Mouse (Mus musculus): Measurements from ENCODE around the gene Car2.

Car2 gene

DNA sequence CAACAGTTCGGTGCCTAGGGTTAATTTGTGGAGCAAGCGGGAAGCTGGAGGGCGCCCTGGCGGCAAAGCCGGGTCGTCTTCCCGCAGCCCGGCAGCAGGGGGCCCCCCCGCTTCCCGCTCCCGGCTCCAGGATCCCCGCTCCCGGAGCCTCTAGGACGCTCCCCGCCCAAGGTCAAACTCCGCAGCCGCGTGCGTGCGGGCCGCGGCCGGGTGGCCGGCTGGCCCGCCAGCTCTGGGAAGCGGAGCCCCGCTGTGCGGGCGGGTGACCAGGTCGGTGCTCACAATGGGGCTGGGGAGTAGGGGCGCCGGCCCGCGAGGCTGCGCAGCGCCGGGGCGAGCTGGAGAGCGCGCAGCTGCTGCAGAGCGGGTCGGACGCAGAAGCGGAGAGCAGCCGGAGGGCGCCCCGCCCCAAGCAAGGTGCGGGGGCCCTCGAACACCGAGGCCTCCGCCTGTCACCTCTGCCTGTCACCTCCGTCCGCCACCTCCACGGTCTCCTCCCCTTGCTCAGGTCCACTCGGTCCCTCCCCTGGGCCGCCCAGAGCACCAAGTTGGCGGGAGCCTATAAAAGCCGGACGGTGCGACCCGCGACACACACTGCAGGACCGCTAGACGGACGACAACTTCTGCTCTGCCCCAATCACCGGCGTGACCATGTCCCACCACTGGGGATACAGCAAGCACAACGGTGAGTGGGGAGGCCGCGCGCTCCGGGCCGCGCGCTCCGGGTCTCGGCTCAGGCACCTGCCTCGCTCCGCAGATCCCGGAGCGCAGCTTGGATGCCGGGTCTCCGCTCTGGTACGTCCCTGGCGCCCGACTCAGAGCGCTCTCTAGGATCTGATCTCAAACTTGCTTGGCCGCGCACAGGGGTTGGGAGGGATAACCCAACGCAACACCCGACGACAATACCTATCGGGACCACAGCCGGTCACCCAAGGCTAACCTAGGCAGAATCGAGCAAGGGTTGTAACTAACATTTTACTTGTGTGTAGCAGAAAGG, at the start of gene Car2:
Car2 (plus strand) TSS at position 172 of the 997 bp plus-strand sequence.
- TF ChIP-seq GATA4 (IDR thresholded peaks at IDR 0.05; ENCODE audit: insufficient replicate concordance, low read length): no peak

DNA sequence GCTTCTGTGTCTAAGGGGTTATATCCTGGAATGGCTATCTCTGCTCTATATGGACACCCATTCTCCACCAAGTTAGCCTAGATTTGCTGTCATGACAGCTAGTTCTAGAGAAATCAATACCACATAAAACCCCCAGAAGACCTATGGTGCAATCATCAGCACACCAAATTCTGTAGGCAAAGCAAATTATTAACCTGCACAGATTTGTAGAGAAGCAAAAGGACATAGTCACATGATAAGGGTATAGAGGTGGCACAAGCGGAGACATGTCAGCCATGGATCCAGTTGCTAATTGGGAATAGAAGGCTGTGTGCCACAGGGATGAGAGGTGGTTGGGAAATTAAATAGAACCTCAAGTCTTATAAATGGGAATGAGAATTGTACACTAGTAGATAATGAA, 47.1 kb upstream of the Car2 start:
- no peak for TF ChIP-seq GATA4 (IDR thresholded peaks at IDR 0.05; ENCODE audit: insufficient replicate concordance, low read length)

DNA sequence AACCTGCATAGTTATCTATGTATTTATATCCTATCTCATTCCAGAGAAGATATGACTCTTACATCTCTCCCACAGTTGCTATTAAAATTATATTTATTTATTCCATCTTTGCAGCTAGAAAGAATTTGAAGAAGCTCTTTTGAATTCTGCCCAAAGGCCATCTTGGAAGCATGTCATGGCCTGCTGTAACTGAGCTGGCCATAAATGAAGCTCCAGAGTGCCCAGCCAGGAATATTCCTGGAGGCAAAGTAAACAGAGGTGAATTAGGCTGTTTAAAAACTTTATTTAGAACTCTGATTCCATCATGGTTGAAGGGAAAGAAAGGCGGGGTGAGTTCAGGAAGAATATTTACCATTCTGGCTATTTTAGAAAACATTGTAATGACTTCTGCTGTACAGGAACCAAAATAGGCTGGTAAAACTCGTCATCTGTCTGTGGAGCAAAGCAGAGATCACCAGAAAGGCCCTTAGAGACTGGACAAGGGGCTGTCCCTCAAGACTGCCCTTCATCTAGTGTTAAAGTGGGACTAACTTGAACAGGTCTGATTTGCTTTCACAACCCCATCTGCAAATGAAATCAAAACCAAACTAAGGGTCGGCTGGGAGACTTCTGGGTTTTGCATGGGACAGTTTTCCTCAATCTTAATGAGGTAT, 46.5 kb upstream of the Car2 start:
- no peak for TF ChIP-seq GATA4 (IDR thresholded peaks at IDR 0.05; ENCODE audit: insufficient replicate concordance, low read length)

DNA sequence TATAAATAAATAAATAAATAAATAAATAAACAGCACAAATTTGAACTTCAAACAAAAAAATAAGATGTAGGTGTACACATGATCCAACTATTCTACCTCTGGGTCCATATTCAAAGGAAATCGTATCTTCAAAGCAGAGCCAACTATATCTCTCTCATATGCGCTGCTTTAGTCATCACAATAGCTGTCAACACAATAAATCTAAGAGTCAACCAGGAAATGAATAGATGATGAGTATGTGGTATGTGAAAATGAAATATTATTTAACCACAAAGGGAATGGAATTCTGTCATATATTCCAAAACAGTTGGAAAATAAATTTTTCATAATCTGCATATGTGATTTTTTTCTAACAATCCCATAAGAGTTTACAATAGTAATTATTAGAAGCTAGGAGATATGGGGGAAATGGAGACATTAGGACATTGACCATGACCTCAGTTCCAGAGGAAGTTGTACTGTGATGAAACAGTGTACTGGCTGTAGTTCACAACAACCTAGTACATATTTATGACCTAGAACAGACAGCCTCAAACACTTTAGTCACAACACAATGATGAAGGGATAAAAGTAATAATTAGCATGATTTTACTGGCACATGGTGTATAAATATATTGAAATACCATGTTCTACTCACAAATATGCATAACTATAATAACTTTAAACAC, 37.4 kb upstream of the Car2 start:
- TF ChIP-seq GATA4 (IDR thresholded peaks at IDR 0.05; ENCODE audit: insufficient replicate concordance, low read length): no peak

DNA sequence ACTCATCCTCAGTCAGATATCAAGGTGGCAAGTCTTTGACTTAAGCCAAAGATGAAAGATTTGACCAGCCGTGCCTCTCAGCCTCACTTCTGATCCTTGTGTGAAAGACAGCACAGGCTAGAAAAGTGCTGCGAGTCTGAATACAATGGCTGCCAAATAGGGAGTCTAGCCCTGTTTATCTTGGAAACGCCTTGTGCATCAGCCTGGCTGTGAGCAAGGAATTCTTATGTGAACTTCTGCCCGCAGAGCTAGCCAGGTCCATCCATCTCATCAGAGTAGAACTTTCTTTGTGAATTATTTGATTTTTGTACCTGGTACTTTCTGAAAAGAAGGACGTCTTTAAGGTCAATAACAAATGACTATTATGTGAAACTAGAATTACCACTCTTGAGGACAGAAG, 32.1 kb upstream of the Car2 start:
- no peak for TF ChIP-seq GATA4 (IDR thresholded peaks at IDR 0.05; ENCODE audit: insufficient replicate concordance, low read length)

DNA sequence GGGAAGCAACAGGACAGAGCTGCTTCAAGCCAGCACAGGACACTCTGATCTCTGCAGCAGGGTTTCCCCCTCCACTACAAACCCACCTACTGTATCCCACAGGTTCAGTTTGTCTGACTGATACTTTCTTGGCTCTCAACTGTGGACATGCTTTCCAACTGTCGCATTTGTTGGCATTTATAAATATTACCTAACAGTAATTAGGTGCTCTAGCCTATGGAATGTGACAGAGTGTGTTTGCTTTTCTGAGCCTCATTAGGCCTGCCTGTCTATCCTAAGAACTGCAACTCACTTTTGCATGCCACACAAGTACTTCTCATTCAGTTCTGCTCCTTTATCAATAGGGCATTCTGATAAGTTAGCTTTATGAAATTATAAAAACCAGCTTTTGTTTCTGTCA, 31.6 kb upstream of the Car2 start:
- no peak for TF ChIP-seq GATA4 (IDR thresholded peaks at IDR 0.05; ENCODE audit: insufficient replicate concordance, low read length)

DNA sequence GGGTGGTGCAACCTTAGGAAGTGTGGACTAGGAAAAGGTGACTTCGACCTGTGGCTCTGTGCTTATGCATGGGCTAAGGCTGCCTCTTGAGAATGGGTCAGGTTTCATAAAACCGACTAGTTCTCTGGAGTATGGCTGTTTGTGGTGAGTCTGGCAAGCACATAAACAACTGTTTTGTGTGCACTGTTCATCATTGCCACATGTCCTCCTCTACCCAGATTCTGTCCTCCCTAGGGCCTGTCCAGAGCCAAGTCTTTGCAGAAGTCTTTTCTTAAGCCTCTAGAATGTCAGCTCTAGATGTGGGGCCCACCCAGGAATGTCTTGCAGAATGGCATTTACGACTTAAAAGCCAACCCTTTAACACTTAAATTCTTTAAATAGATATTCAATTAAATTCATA, 28.2 kb upstream of the Car2 start:
- TF ChIP-seq GATA4 (IDR thresholded peaks at IDR 0.05; ENCODE audit: insufficient replicate concordance, low read length): no peak

DNA sequence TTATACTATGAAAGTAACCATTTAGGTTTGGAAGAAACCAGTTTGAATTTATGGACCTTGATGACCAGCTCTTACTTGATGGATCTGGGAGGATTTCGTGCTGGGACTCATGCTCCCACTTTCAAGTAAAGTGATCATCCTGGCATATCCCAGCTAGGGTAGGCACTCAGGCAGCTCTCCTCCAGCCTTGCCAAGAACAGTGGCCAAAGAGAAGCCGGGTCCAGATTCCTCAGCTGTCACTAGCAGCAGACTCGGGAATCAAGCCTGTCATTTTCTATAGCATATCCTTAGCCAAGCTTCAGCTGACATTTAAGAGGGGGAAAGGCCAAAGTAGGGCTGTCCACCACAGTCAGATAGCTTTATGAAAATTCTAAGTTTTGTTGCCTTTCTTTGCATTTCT, 25.8 kb upstream of the Car2 start:
- TF ChIP-seq GATA4 (IDR thresholded peaks at IDR 0.05; ENCODE audit: insufficient replicate concordance, low read length): no peak

DNA sequence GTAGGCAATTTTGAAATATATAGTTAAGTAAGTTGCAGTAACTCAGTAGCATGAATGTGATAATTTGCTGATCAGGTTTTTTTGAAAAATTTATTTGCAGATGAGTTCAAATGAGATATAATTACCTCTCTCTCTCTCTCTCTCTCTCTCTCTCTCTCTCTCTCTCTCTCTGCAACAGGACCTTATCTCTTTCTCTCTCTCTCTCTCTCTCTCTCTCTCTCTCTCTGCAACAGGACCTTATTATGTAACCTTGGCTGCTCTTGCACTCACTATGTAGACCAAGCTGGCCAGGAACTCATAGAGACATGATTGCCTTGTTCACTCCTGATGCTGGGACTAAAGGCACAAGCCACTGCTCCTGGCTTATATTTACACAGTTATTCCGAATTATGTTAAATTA, 24.9 kb upstream of the Car2 start:
- TF ChIP-seq GATA4 (IDR thresholded peaks at IDR 0.05; ENCODE audit: insufficient replicate concordance, low read length): peak; percentile 97

DNA sequence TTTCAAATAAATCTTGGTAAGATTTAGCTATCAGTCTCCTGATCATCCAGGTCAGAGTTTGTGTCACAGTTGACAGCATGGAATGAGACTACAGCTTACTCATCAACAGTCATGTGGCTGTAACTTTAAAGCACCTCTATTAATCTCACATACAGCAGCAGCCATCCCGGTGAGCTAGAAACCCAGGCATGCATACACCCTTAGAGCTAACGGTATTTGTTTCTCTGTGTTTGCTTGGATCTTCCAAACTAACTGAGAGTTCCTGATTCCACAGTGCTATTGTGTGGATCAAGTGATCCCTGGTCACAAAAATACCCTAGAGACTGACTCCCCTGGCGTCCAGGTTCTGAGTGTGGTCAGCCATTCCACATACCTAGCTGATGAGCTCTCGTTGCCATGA, 24.3 kb upstream of the Car2 start:
- TF ChIP-seq GATA4 (IDR thresholded peaks at IDR 0.05; ENCODE audit: insufficient replicate concordance, low read length): no peak

DNA sequence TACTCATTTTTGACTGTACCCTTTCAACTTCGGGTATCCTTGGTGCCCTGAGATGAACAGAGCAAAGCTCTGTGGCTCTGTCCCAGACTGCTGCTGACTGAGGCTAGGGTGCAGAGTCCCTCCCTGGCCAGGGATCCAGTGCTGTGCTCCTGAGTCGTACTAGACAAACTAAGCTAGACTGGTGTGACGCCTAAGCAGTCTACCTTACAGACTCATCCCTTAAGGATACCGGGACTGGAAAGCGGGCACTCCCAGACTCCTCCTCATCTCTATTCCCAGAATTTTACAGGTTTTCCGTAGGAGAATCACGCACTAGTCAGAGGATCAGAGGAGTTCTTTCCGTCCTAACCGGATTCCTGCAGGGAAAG, 23.4 kb upstream of the Car2 start:
- no peak for TF ChIP-seq GATA4 (IDR thresholded peaks at IDR 0.05; ENCODE audit: insufficient replicate concordance, low read length)

DNA sequence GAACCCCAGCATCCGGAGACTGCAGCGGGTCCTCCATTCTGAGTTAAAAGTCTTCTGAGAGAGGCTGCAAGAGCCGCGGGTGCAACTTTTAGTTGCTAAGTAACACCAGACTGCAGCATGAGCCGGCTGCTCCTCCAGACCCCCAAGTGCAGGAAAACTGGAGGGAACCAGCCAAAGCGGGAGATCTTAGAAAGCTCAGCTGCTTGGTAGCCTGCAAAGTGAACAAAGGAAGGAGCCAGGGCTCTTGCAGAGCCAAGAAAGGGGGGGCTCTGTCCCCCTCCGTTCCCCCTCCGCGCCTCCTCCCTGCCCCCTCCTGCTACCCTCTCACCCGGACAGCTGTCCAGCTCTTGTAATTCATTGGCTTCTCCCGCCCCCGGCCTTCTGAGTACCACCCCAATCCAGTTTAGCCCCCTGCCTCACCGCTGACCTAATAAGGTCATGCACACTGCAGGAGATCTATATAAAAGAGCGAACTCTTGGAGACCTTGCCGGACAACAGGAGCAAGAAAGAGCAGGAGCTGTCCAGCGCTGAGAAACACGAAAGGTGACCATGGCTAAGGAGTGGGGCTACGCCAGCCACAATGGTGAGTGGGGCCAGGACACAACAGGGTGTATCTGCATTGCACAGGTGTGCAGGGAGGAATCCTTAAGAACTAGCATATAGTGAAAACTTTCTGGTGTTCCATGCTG, 22.9 kb upstream of the Car2 start, which contains the start of gene Car3:
Car3 (plus strand) TSS at position 491 of the 690 bp plus-strand sequence.
- no peak for TF ChIP-seq GATA4 (IDR thresholded peaks at IDR 0.05; ENCODE audit: insufficient replicate concordance, low read length)

DNA sequence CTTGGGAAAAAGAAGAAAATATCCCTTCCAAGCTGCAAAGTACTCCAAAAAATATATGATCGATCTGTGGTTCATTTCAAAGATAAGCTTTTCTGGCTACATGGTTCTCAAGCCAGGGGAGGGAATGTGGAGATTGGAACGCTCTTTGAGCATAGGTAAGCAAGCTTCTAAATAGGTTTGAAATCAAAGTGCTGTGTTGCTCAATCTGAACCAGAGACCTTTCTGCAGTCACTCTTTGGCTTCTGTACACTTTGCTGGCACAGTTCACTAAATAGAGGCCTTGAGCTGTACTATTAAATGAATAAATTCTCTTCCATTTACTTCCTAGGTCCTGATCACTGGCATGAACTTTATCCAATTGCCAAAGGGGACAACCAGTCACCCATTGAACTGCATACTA, 22.2 kb upstream of the Car2 start:
- TF ChIP-seq GATA4 (IDR thresholded peaks at IDR 0.05; ENCODE audit: insufficient replicate concordance, low read length): 0 out of 2 replicates have a peak, but pooled peaks have one; percentile 41

DNA sequence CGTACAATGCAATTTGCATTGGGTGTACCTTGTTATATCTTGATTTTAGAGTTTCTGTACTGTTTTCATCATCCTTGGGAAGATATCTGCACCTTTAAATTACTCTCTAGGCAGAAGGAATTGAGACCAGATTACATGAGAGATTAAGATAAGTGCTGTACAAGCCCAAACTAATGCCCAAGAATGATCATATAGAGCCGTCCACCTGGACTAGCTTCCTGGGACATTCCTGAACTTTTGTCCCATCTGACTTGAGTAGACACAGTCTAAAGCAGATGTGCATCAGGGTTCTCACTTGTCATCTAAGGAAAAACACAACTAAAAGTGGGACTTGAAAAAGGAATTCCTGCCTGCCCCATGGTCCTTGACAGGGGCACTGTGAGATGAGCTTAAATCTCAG, 20.1 kb upstream of the Car2 start:
- TF ChIP-seq GATA4 (IDR thresholded peaks at IDR 0.05; ENCODE audit: insufficient replicate concordance, low read length): no peak

DNA sequence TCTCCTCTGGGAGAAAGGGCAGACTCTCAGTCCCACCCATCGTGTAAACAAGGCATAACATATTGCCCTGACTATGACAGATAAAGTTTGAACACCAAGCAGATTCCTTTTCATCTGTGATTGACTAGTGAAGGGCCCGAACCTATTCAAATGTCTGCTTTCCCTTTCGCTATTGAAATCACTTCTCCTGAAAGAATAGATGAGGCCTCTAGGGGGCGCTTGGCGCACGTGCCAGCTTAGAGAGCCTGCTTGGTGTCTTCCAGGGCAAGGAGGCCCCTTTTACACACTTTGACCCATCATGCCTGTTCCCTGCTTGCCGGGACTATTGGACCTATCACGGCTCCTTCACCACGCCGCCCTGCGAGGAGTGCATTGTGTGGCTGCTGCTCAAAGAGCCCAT, 16.3 kb upstream of the Car2 start:
- TF ChIP-seq GATA4 (IDR thresholded peaks at IDR 0.05; ENCODE audit: insufficient replicate concordance, low read length): no peak

Data from liver, adult (tissue).